Mouse (Mus musculus): Measurements from ENCODE around the gene Lrrc19.
"Not testable (repeated sequence)": the region's sequence is repeated elsewhere in the genome, so short reads cannot be mapped to it uniquely, and the experiment has no call there.

Gene Lrrc19

DNA sequence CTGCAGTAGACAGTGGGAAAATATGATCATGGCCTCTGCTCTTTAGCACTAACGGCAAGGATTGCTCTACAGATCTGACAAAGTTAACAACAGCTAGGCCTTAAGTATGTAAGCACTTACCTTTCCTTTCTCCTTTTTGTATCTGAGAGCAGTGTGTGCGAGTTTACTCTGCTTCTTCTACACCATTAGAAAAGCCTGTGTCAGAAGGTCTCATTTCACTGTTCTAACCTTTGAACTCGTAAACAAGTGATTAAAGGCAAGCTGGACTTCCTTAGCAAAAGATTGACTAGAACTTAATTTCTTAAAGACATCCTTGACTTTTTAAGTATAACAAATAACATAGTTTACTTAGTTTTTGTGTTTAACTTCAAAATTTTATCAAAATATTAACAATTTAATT lies at the start of gene Lrrc19:
TSS of gene Lrrc19 (minus strand) at position 225 of the 400 bp plus-strand sequence.
- DNase-seq (ENCODE audit: low spot score in 2 of 2): no peak

DNA sequence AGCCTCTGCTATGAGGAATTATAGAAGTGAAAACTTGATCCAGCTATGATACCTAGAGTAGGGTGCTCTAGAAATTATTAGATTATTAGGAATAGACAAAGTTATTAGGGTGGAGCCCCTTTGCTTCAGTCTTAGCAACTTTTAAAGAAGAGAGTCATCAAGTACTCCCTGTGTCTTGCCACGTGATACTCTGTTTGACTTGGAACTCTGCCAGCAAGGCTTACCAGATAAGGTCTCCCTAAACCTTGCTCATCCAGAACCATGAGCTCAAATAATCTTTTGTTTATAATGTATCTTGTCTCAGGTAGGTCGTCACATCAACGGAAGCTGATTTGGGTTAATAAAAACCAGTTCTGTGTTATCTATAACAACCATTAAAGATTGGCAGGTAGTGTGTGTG lies 46.4 kb upstream of the Lrrc19 start:
- DNase-seq (ENCODE audit: low spot score in 2 of 2): no peak

DNA sequence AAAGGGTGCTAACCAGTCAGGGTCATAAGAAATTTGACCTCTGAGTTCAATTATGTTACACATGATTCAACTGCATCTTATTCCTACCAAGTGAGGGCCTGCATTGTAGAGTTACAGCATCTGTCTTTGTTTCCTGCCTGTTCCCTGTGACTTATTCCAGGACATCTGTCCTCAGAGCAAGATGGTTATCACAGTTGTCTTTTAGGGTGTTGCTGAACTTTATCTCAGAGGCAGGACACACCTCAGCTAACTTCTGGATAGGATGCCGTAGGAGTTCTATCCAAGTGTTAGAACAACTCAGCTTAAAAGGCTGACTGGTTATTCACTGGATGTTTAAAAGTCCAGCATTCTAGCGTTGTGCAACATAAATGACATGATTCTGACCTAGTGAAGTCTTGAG lies 42.2 kb upstream of the Lrrc19 start:
- DNase-seq (ENCODE audit: low spot score in 2 of 2): no peak

DNA sequence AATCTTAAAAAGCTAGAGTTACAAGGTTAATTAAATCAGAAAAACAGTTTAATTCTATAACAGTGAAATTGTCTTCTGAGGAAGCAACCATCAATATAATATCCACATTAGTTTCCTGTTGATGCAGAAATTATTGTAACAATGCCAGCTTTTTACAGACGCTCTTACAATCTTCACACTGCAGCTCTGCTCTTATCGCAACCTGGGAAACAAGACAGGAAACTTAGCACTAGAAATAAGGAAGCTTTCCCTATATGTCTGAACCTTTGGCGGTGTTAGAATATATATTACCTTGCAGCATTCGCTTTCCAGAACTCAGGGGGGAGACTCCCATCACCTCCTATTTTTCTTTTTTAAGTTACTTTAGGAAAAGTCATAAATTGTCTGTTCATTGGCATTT lies 41.1 kb upstream of the Lrrc19 start:
- no peak for DNase-seq (ENCODE audit: low spot score in 2 of 2)

DNA sequence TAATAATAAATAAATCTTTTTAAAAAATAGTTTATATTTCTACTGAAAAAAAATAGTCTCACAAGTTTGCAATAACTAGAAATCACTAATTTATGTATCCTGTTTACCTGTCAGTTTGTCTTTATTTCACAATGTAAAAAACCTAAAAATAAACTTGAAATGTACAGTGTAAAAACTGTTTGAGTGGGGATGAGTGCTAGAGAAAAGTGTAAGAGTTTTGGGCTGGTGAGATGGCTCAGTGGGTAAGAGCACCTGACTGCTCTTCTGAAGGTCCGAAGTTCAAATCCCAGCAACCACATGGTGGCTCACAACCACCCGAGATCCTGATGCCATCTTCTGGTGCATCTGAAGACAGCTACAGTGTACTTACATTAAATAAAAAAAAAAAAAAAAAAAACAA lies 39.9 kb upstream of the Lrrc19 start:
- DNase-seq (ENCODE audit: low spot score in 2 of 2): not testable (repeated sequence)

DNA sequence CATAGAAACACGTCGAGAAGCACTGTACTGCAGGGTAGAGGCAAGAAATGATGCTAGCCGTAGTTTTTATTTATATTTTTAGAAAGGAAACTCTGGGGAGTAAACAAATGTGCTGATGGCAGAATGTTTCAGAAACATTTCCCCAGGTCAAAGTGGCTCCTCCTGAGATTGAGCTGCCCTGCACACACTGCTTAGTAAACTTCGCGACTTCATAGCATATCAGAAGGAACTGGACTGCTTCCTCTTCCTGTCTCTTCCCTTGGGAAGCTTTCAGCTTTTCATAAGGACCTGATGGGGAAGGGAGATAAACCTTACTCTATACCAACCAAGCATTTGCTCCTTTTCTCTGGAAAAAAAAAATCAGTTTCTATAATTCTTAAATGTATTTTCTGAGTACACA lies 33.4 kb upstream of the Lrrc19 start:
- DNase-seq (ENCODE audit: low spot score in 2 of 2): no peak

DNA sequence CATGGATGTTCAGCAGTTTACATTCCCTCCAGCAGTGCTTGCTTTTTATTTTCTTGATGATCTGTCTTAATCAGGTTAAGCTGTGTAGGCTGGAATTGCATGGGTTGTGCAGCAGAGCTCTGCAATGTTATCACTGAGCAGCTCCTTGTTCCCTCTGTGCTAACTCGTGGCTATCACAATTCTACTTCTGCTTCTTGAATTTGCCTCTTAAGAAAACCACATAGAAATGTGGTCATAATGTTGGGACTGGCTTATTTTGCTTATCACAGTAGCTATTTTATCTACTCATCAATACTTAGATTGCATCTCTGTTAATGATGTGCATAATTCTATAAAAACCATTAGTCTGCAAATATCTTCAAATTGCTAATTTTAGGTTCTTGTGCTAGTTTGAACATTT lies 32.1 kb upstream of the Lrrc19 start:
- DNase-seq (ENCODE audit: low spot score in 2 of 2): no peak

DNA sequence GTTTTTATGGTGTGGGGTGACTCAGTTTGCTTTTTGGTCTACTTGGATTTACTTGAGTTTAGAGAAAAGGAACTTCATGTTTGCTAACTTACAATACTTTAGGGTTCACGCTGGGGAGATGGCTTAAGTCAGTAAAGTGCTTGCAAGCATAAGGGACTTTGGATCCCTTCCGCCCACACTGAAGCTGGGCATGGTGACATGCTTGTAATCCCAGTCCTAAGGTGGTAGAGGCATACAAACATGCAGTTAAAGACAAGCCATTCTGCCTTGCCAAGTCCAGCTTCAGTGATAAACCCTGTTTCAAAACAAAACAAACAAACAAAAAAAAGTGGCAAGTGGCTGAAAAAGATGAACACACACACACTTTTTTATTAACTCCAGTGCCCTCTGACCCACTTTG lies 31.2 kb upstream of the Lrrc19 start:
- no peak for DNase-seq (ENCODE audit: low spot score in 2 of 2)

DNA sequence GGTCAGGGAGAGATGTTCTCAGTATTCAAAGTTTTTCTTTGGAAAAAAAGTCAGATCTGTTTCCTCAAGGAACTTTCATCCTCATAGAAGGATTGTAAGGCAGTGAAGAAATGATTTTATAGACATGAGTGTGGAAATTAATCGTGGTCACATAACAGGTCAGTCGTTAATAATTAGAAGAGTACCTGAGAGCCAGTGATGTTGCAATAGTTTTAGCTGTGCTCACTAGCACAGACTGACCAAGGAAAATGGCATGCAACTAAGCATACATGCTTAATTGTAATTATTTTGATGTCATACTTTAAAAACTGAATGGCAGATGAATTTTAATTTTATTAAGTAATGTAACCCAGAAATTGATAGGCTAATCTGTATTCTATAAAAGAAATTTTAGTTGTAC lies 30.7 kb upstream of the Lrrc19 start:
- no peak for DNase-seq (ENCODE audit: low spot score in 2 of 2)

DNA sequence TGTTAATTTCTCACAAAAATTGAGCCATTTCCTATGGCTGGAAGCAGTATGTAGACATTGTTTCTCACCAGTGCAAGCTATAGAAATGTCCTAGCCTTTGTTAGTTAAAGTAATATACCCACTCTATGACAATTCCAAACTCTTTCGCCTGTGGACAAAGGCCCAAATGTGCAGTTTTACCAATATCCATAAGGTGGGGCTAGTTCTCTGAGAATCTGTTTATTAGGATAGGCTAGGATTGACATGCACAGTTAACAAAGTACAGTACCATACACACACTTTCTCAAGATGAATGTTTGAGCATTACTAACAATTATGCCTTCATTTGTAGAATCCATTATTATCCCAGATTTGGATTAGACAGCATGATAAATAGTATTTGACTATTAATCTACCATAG lies 19.8 kb upstream of the Lrrc19 start:
- no peak for DNase-seq (ENCODE audit: low spot score in 2 of 2)

DNA sequence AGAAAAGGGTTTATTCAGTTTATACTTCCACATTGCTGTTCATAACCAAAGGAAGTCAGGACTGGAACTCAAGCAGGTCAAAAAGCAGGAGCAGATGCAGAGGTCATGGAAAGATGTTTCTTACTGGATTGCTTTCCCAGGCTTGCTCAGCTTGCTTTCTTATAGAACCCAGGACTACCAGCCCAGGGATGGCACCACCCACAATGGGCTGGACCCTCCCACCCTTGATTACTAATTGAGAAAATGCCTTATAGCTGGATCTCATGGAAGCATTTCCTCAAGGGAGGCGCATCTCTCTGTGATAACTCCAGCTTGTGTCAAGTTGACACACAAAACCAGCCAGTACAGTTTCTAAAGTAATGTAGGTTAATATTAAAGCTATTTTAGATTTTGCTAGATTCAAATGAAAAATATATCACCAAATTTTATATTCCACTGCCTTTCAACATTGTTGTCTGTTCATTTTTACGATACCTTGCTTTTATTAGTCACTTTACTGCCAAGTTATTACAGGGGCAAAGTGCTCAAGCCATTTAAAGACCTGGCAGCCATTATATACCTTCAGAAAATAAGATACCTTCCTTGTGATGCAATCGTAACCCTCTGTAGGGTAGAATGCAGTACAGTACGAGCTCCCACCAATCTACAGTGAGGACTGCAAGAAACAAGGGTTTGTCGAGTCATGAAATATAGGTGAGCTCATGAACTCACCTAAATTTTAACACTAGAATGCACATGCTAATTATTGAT lies 657 bp upstream of the Lrrc19 start:
- DNase-seq (ENCODE audit: low spot score in 2 of 2): not testable (repeated sequence)

DNA sequence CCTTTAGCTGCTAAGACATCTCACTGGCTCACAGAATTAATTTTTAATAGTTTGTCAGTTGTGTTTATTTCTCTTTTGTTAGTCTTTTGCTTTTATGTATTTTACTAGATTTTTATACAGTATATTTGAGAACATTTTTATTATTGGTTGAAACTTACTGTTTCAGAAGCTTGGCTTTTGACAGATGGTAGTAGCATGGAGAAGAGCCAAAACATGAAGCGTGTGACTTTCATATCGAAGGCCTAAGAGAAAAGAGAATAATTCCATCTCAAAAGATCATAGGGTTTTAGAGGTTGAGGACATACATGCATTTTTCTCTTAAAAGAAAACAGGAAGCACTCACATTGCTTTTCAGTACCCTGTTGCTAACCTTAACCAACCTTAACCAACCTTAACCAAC lies 6.8 kb downstream of the Lrrc19 start:
- no peak for DNase-seq (ENCODE audit: low spot score in 2 of 2)

DNA sequence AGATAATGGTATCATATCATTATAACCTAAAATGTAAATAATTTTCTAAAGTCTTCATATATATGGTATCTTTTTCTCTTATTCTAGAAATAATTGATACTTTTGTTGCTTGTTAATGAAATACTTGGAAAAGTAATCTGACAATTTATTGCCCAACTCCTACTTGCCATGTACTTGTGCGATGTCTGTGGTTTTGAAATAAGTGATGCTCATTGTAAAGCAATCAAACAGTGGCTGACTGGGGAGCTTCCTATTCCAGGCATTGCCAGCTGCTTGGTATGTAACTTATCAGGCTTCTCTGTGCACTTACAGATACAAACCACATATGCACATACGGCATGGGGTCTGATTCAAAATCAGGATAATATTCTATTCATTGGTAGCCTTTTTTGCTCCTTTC lies 29.9 kb downstream of the Lrrc19 start:
- no peak for DNase-seq (ENCODE audit: low spot score in 2 of 2)

DNA sequence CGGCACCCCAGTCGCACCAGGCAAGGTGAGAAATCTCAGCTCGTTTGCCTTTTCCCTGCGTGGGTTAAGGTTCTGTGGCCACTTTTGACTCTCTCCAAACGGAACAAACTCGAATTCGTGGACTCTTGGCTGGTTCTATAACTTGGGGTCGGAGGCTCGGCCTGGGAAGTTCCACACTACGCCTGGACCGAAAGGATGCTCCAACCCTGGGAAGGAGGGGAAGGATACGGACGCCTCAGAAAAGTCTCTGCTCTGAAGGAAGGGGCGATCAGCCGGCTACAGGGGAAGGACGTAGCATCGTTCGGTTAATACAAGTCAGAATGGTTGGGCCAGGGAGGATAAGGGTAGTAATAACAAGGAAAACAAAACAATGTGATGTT lies 35.3 kb downstream of the Lrrc19 start:
- DNase-seq (ENCODE audit: low spot score in 2 of 2): no peak

DNA sequence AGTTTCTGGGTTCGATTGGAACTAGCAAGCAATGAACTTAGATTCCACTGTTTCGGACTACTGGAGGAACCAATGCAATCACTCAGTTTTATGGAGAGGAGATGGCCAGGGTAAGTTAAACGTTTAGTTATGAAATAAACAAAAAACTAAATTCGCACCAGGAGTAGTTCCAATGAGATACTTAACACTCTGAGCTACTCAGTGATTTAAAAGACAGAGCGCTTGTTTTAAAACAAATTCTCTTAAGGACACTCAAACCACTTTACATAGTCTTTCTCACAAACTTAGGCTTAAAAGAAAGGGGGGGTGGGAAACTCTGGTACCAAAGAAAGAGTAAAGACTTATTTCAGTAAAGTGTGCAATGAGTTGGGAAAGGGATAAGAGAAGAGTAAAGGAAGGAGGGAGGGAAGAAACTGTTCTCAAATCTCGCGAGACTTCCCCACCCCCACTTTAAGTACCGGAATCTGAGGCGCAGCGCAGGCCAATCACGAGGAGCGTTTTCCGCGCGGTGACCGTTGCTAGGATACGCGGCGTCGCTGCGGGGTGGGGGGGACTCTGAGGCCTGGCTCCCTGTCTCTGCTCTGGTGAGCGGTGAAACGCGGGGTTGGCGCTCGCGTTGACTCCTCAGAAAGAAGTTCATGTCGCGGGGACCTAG lies 35.8 kb downstream of the Lrrc19 start, which contains the start of gene Ift74:
TSS of gene Ift74 (plus strand) at position 520 of the 655 bp plus-strand sequence.
- peak; percentile 86 to 91 for DNase-seq (ENCODE audit: low spot score in 2 of 2)

DNA sequence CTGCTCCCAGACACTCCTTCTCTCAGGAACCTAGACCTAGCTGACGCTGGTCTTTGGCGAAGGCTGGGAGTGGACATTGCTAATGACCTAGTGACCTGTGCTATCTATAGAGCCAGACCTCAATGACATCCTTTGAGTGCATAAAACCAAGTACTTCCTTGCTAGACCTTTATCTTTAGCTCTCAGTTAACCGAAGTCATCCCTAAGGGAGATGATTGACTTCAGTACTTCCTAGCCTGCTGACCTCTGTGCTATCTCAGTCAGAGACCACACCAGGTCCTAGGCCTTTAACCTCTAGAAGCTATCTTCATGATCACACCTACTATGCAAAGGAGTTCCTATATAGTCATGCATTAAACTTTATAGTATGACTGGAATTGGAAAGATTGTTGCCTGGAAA lies 39.6 kb downstream of the Lrrc19 start:
- DNase-seq (ENCODE audit: low spot score in 2 of 2): no peak

DNA sequence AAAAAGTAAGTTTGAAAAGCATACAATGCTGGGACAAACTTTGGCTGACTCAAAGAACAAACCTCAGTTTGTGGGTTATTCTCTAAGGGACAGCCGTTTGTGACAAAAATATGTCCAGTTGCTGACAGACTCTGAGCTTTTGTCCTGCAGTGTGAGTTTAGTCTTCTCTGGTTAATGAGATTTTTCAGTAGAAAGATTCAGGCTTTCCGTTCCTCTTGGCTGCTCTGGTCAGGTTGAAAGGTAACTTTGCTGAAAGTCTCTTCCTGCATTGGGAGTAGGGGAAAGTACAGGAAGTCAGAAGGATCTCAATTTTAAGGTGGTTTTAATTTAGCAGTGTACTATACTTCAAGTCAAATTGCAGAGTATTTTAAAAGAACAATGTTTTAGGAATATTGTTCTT lies 44.4 kb downstream of the Lrrc19 start:
- no peak for DNase-seq (ENCODE audit: low spot score in 2 of 2)

DNA sequence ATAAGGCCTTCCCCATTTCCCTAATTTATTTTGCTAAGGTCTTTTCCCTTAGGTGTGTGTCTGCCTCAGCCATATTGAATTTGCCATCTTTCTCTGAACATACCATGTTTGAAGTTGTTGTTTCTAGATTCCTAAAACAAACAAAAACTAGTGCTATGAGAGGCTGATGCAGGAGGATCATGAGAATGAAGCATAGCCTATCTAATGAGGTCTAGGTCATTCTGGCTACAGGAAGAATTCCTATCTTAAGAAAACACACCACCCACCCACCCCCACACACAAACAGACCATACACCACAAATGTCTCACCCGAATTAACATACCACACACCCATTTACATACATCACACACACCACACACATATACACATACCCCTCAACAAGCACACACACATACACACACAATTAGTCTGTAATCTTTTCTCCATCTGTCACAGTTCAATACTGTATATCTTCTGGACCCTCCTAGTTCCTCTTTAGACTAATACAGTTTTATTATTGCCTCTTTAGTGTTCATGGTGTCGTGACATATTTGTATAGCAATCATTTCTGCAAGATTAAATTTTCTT lies 45.4 kb downstream of the Lrrc19 start:
- no peak for DNase-seq (ENCODE audit: low spot score in 2 of 2)

DNA sequence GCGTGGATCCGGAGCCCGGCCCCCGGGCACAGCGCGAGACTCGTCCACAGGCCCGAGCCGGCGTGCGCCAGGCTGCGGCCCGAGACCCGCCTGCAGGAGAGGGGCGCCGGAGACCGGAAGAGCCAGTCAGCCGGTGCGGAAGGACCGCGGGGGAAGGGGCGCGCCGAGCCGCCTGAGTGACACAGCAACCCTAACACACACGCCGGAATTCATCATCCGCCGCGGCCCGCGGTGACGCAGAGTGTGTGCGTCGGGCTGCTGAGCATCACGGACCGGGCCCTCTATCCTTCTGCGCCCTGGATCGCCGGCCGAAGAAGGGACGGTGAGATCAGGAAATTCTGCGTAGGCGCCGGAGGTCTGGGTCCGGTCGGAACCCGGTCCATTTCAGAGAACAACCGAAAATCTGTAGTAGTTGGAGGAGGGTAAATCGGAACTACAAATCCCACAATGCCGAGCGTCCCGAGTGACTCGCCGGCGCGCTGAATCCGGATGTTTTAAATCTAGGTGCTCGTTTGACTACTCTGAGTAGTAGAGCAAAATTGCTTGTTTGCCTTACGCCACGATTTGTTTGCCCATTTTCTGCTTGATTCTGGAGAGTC lies 46.8 kb downstream of the Lrrc19 start, which contains the start of gene Plaa:
TSS of gene Plaa (minus strand) at position 214 of the 599 bp plus-strand sequence.
- DNase-seq (ENCODE audit: low spot score in 2 of 2): peak; percentile 81 to 91

DNA sequence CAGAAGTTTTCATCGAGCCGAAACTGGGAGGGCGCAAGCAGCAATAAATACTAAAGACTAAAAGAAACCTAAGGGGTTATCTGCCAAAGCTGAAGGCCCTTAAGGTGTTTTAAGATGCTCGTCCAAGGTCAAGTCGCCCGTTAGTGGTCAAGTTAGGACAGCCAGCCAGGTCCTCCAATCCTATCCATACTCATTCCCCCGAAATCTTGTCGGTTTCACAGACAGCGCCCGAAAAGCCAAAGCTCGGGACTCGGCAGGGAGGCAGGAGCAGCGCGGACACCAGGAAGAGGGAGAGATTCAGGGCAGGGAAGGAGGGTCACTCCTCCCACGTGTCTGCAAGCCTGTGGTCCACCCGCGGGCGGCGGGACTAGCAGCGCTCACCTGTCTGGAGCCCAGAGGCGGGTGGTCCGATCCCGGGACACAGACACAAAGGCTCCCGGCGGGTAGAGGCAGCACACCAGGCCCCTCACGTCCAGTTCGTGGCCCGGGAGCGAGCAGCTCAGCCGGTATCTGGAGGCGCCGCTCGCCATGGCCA lies 47.4 kb downstream of the Lrrc19 start:
- no peak for DNase-seq (ENCODE audit: low spot score in 2 of 2)

DNA sequence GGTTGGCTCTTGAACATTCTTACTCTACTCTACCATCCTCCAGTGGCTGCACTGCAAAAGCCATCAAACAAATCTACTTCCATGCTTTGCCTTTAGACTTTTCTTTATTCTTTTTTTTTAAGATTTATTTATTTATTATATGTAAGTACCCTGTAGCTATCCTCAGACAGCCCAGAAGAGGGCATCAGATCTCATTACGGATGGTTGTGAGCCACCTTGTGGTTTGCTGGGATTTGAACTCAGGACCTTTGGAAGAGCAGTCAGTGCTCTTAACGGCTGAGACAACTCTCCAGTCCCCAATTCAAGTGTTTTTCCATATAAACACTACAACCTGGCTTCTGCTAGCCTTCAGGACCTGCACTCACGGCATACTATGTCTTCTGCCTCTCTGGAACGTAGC lies 48.5 kb downstream of the Lrrc19 start:
- DNase-seq (ENCODE audit: low spot score in 2 of 2): no peak

DNA sequence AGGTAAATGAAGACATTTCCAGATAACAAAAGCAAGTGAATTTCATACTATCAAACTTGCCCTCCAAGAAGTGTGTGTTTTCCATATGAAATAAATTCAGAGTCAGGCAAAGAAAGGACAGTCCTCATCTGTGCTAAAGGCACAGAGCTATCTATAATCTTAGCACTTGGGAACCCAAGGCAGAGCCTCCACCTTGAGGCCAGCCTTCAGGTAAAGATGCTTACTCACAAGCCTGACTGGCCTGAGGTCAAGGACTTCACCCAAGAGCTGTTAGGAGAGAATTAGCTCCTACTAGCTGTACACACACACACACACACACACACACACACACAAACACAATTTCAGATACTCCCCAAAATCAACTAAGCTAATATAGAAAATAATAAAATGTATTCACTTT lies 57.2 kb downstream of the Lrrc19 start:
- DNase-seq (ENCODE audit: low spot score in 2 of 2): no peak
